Mouse (Mus musculus): ENCODE data around the gene Rapgef4.

DNA sequence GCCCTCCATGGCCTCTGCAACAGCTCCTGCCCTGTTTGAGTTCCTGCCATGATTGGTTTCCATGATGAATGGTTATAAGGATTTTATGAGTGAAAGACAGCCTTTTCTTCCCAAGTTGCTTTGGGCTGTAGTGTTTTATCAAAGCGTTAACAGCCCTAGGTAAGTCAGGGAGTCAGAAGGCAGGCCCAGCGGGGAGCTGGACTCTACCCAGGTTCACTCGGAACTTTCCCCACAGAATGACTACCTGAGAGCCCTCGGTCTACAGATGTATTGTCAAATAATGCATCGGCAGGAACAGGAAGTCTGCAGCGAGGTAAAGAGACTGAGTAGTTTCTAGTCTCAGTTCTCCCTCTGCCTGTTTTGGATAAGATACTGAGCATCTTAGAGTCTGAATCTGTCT is 60.0 kb downstream of the Rapgef4 start:
- TF ChIP-seq CTCF (IDR thresholded peaks at IDR 0.05; ENCODE audit: low read depth) (no peak), EP300 (optimal IDR thresholded peaks at IDR 0.05) (no peak)

Data from stomach, postnatal 0 days (tissue).